Mouse (Mus musculus): ENCODE results near the gene Vmn1r176.
"Not testable (repeated sequence)": the region's sequence is repeated elsewhere in the genome, so short reads cannot be mapped to it uniquely, and the experiment has no call there.

Gene Vmn1r176

GRCm38 (mm10) chr7:23837272-23837671 is at the start of gene Vmn1r176:
Gene Vmn1r176, minus strand, starts transcription at chr7:23837372.
- not testable (repeated sequence) for DNase-seq (ENCODE audit: low spot score)

DNA sequence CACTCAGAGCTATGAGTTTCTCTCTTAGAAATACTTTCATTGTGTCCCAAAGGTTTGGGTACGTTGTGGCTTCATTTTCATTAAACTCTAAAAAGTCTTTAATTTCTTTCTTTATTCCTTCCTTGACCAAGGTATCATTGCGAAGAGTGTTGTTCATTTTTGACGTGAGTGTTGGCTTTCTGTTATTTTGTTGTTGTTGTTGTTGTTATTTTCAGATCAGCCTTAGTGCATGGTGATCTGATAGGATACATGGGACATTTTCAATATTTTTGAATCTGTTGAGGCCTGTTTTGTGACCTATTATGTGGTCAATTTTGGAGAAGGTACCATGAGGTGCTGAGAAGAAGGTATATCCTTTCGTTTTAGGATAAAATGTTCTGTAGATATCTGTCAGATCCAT is 39.7 kb upstream of the Vmn1r176 start:
- not testable (repeated sequence) for DNase-seq (ENCODE audit: low spot score)

GRCm38 (mm10) chr7:23866349-23866748 is 29.2 kb upstream of the Vmn1r176 start, which contains the start of gene Vmn1r177:
Gene Vmn1r177, minus strand, starts transcription at chr7:23866449.
- not testable (repeated sequence) for DNase-seq (ENCODE audit: low spot score)

- not testable (repeated sequence) for DNase-seq (ENCODE audit: low spot score)
Observed at GRCm38 (mm10) chr7:23810543-23810942, 26.6 kb downstream of the Vmn1r176 start, which contains the start of gene Vmn1r175. Gene Vmn1r175, minus strand, starts transcription at chr7:23810643.

GRCm38 (mm10) chr7:23784526-23784925 is 52.6 kb downstream of the Vmn1r176 start:
- no peak for DNase-seq (ENCODE audit: low spot score)
